Mouse (Mus musculus) heart, adult 8-10 months (tissue): ENCODE measurements at regions not wholly inside any gene's neighbourhood (a gene's known extent, or its start where the extent isn't known, plus 50 kb on each side); places are given as distances from the start of the nearest gene placed in this dataset.

Source experiments
- DNase-seq: peaks from one replicate; pipeline ENCODE4 v3.0.0; 2022; ENCODE audit warnings: low spot score

DNA sequence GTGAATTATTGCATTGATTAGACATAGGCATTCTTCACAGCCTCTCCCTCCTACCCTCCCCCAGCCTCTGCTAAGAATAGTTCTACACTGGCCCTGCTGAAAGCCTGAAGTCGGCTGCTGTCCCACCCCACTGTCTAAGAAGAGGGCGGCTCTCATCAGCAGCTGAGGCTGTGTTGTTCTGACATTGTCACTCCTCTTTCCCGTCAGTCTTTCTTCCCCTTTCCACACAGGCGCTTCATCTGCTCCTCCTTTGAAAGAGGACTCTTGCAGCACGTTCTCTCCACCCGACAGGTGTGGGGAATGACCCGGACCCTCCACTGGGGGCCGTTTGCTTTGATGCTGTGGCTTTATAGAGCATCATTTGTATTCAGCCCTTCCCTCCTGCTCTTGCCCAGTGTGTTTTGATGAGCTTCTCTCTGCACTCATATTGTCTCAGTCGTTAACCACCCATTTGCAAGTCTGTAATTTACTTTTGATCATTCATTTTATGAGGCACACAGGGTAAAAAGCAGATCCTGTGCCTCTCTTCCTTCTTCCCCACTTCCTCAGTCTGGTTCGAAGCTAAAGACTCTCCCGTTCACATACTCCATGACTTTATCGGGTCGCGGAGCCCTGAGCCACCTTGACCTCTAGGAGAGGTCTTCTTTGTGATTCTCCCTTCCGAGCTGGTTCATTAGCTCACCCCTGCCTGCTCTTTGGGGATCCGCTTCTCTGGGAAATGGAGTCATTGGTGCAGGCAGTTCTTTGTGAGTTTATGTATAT is 142.2 kb upstream of the Snx19 start:
- DNase-seq = no peak

DNA sequence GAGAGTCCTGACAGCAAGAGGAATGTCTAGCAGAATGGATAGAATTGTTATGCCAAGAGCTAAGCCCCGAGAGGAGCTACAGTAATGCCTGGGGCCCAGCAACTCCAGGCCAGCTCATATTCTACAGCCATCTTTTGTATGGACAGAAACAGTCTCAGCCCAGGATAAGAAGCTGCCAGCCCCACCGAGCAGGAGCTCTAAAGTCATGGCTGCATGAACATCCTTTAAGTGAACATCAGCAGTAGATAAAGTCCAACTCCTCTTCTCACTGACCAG is 141.6 kb upstream of the Snx19 start:
- DNase-seq = no peak

DNA sequence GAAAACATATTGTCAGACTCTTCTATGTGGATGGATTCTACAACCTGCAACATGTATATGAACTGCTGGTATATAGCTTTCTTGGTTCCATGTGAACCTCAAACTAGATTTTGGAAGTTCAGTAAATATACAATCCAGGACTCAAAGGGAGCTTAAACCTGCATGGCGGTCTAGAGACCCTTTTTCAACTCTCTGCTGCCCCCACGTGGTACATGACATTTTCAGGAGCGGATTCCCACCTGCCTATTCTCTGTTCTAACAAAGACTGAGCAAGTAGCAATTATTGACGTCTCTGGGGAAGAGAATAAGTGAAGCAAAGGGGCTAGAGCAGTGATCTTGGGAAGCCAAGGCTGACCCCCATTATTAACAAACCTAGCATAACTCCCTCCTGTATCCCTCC is 127.1 kb upstream of the Snx19 start:
- DNase-seq = no peak

DNA sequence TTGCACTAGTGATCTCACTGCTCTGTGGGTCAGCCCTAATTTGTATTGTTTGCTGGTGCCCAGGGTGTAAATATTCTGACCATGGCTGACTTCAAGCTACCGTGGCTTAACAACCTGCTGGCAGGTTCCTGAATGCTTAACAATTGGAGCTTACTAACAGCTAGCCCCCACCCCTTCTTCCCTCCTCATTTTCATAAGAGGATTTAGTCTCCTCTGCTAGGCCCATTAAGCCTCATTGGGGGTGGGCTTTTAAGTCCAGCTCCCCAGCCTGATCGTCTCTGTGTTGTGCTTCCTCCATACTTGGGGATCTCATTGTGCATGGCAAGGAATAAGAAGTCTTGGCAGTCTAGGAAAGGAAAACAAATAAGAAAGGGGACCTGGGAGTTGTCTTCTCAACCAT is 118.6 kb upstream of the Snx19 start:
- DNase-seq = no peak

DNA sequence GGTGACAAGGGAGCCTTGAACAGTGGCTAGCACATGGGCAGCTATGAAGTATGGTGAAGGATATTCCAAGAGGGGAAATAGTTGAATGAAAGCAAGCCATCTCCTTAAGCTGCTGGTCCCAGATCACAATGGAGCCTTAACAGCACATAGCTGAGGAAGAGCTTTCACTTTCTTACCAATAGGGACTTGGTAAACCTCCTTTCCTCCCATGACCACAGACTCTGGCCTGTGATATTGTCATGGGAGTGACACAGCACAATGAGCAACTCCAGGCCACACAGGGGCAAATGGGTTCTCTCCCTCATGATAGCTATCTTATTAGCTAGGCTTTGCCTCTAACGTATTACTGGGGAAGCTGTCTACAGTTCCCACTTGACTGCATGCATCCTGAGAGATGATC is 113.5 kb upstream of the Snx19 start:
- no peak for DNase-seq

DNA sequence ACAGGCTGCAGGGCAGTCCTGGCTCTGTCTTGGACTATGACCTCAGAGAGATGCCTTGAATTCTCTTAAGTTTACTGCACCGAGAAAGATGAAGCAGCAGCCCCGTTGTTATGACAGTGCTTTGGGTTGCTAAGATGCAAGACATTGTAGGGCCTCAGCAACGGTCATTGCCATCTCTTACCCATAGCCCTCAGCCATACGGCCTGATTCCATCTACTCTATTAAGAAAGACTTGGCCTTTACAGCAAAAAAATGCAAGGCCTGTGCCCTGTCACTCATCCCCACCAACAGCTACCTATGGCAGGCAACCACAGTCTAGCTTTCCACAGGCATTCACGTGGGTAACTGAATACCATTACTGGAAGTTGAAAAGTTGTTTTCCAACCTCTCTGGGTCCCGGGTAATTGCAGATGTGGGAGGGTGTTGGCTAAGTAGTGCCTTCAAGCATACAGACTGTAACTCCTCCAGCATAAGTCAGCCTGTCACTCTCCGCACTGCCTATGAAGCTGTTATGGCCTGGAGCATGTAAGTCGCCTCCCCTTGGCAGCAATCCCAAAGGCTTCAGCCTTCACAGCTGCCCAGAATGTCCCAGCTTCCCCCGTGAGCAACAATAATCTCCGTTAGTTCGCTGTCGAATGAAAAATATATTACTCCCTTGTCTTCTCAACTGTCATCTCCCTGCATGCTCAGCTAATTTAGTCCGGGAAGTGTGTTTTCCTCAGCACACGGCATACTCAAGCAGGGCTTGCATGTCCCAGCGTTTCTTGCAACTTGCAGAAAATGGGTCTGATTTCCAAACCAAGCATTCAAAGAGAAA is 112.3 kb upstream of the Snx19 start:
- peak; percentile 11 for DNase-seq

DNA sequence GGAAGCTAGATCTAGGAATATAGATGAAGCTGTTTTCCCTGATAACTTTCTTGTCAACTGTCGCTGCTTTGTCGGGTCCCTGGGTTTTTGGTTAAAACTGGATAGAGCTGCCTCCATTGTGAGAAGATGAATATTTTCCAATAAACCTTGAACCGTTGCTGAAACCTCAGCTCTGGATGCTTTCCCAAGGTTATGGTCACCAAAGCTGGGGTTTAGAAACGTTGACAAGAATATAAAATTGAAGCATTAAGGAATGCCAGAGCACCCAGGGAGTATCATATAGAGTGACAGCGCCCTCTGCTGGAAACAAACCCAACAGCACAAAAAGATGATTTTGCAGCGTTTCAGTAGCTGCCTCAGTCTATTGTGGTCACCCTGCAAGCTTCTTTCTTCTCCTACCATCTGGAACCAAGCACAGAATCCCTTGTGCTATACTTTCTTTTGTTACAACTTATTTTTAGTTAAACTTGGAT is 111.7 kb upstream of the Snx19 start:
- peak; percentile 6 for DNase-seq

DNA sequence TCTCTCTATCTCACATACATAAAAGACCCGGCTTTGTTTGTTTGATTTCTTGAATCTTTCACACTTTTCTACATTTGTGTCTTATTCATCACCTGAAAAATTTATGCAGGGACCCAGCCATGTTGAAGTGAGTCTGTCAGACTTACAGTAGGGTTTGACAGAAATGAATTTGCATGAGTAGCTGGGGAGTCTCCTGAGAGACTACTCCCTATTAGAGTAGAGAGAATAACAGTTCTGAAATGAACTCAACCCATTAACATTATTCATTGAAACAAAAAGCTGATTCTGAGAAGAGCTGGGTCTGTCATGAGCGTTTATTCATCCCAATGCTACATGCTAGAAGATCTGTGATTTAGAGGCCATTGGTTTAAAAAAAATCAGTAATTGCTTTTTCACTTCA is 82.0 kb upstream of the Snx19 start:
- DNase-seq = no peak

DNA sequence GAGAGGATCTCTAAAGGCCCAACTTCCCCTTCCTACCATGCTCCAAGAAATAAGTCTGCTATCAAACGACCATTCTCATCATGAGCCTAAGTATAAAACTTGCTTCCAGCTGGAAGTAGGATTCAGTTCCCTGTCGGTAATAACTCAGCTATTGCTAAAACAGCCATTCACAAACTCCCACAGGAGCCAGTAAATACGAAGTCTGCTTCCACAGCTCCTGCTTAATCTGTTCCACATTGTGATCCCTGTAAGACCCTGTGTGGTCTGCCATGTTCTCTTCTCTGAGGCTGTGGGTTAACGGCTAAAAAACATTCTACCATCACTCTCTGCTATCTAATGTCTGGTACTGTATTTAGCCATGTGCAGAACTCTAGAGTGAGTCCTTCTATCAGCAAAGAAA is 72.9 kb upstream of the Snx19 start:
- DNase-seq = no peak

DNA sequence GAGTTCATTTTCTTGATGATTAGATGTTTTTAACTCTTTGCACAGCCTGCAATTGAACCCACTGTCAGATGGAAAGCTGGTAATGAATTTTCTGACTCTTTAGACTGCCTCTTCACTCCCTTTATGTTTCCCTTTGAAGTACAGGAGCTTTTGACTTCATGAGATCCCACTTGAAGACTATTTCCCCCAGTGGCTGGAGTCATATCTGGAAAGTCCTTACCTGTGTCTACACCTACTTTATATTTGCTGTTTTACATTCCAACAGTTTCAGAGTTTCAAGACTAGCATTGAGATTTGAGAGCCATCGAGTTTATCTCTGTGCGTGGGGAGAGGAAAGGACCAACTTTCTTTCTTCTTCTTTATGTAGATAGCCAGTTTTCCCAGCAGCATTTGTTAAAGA is 71.3 kb upstream of the Snx19 start:
- DNase-seq = no peak

DNA sequence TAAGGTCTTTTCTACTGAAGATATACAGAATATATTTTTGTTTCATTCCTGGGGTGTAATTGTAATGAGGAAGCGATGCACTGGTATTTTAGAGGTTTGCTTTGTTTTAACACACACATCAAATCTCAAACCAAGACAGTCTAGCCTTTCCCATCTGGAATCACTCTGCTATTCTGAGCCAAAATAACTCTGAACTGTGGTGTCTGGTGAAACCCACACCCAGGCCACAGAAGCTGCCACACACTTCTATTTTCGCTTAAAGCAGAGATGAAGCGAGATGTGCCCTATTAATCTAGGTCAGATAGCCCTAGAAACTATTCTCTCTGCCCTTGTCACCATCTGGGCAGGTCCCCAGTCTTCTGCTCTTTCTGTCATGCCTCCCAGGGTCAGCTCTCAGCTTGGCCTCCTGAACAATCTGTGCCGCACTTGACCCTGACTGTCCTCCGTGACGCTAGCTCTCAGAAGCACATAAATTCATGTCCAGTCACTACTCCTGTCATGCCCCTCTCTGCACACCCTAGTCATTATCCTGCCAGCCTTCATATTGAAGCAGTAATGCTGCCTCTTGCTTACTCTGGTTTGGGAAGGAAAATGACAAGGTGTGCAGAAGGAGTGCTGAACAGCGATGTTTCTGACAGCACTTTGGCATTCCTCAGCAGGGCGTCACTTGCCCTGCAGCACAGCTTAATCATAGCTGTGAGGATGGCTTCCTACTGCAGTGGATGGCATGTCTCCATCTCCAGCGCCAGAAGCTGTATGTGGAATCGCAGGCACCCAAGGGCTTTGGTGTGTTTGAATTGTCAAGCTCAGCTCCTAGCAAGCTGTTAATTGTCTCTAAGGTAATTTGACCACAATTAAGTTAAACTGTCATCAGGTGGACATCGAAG is 57.1 kb upstream of the Snx19 start:
- no peak for DNase-seq

DNA sequence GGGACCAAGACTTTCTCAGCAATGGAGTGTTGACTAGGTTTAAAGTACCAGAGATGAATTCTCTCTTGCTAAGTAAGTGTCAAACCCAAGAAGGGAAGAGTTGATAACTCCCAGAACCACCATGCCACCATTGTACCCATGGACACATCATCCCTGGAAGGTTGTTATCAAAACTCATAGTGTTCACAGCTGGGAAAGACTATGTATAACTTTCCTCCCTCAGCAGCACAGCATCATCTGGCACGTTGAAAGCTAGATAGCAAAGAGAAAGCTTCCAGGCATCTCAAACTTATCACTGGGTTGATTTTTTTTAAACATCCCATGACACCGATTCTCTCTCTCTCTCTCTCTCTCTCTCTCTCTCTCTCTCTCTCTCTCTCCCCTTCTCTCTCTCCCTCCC is 56.1 kb upstream of the Snx19 start:
- DNase-seq = no peak

DNA sequence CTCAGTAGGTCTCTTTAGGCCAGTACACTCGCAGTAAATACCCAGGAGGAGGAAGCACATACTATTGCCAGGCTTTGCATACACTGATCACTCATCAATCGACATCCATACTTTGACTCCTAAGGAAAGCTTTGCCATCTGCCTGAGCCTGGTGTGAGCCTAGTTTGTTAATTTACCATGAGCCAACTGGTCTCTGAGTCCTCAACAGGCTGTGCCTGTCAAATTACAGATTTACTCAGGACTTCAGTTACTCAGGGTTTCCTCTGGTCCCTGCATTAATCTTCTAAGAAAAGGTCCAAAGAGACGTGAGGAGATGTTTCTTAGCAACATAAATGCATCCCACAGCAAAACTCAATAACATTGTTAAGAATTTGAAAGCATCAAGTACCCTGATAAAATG is 50.0 kb upstream of the Snx19 start:
- no peak for DNase-seq
